Mouse (Mus musculus) hindbrain, embryonic 12.5 days (tissue): ENCODE results near the gene Olfr1320. TPM values are rescaled to one million over a fixed set of nuclear protein-coding genes. Genes with fewer than 3 reads are reported as not detected.
"Not testable (repeated sequence)": the region's sequence is repeated elsewhere in the genome, so short reads cannot be mapped to it uniquely, and the experiment has no call there.

Experiments
- ATAC-seq: fragments of 200-750 bp; cut with Nextera tagmentation; 2 replicates; pipeline ENCODE4 v1.8.0; 2017; ENCODE audit warnings: moderate TSS enrichment; ENCODE audit not compliant: low FRiP score
- H3K27ac ChIP-seq: fragments of 300-500 bp; sonication (generic); 2 replicates; pipeline ENCODE4 v1.5.1; 2016; ENCODE audit warnings: mild to moderate bottlenecking
- H3K27me3 ChIP-seq: fragments of 300-500 bp; sonication (generic); 2 replicates; pipeline ENCODE4 v1.6.1; 2016; ENCODE audit warnings: mild to moderate bottlenecking
- H3K36me3 ChIP-seq: fragments of 300-500 bp; sonication (generic); 2 replicates; pipeline ENCODE4 v1.6.1; 2016; ENCODE audit warnings: mild to moderate bottlenecking
- H3K4me1 ChIP-seq: fragments of 300-500 bp; sonication (generic); 2 replicates; pipeline ENCODE4 v1.6.1; 2016
- H3K4me2 ChIP-seq: fragments of 300-500 bp; sonication (generic); replicated peaks from 2 replicates; pipeline ENCODE4 v1.6.1; 2016; ENCODE audit warnings: mild to moderate bottlenecking
- H3K4me3 ChIP-seq: fragments of 300-500 bp; sonication (generic); 2 replicates; pipeline ENCODE4 v1.5.1; 2016; ENCODE audit warnings: mild to moderate bottlenecking
- H3K9ac ChIP-seq: fragments of 300-500 bp; sonication (generic); 2 replicates; pipeline ENCODE4 v1.6.1; 2016; ENCODE audit warnings: mild to moderate bottlenecking, moderate library complexity
- H3K9me3 ChIP-seq: fragments of 300-500 bp; sonication (generic); replicated peaks from 2 replicates; pipeline ENCODE4 v1.6.1; 2016; ENCODE audit warnings: mild to moderate bottlenecking
- WGBS: fragments of 180-500 bp; shearing (Covaris S2); methylation state at CpG from one replicate; pipeline ENCODE4 v1.1.7; 2016; 5-methylcytosine and 5-hydroxymethylcytosine counted together
- polyA plus RNA-seq: library from polyadenylated mRNA; unstranded; fragments of >200 nt; fragmentation: Nextera tagmentation; extraction: Ambion mirVana; gene quantifications from 2 replicates; pipeline ENCODE4 v1.2.1, GENCODE M21; 2016

Olfr1320 gene
- not detected in 2 replicates for polyA plus RNA-seq

DNA sequence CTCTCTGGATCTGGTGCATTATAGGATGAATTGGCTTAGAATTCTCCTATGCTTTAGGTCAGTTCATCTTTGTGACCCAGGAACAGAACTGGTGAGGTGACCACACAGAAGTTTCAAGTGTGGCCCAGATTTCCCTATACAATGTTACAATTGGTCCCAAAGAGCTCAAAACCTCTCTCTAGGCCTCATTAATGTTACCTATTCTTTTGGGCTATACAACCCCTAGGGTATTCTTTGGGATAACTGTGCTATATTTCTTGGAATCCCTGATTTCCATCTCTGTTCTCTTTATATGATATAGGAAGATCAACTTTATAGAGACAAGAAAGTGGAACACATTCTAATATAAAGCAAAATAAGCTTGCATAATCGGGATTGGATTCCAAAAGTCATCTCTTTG, at the start of gene Olfr1320:
Gene Olfr1320 (plus strand): TSS at position 301 of the 400 bp plus-strand sequence.
- H3K27me3 ChIP-seq: no peaks in the 10 kb centered on the region
- ATAC-seq: no peak
- H3K4me3 ChIP-seq: no peak within 1 kb of the TSS
- H3K4me1 ChIP-seq: no peaks in the 10 kb centered on the region
- no peak within 1 kb of the TSS for H3K9ac ChIP-seq
- 93% methylated on average over 1 of the region's 1 CpGs for WGBS
- no peaks in the 10 kb centered on the region for H3K9me3 ChIP-seq
- H3K27ac ChIP-seq: no peak within 1 kb of the TSS
- no peak within 1 kb of the TSS for H3K4me2 ChIP-seq
- no peaks in the 10 kb centered on the region for H3K36me3 ChIP-seq

DNA sequence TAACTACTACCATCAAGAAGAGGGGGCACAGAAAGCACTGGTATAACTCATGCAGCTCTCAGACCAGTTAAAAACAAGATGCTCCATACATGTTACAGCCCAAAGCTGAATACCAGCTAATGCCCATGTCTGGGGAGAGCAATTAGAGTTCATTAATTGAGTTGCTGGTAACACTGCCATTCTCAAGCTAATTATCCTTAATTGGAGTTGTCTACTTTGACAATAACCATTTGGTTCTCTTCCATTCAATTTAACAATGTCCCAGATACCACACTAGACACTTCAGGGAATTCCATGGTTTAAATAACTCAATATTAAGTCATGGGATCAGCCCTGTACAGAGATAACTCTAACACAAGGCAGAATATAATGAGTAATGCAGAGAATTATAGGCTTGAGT, 44.6 kb upstream of the Olfr1320 start:
- no peaks in the 10 kb centered on the region for H3K9me3 ChIP-seq
- no peak overlapping the region for H3K4me3 ChIP-seq
- no peaks in the 10 kb centered on the region for H3K4me1 ChIP-seq
- no peak overlapping the region for H3K9ac ChIP-seq
- H3K27ac ChIP-seq: no peak overlapping the region
- no peak overlapping the region for H3K4me2 ChIP-seq
- ATAC-seq: no peak
- no peaks in the 10 kb centered on the region for H3K36me3 ChIP-seq
- no peaks in the 10 kb centered on the region for H3K27me3 ChIP-seq

DNA sequence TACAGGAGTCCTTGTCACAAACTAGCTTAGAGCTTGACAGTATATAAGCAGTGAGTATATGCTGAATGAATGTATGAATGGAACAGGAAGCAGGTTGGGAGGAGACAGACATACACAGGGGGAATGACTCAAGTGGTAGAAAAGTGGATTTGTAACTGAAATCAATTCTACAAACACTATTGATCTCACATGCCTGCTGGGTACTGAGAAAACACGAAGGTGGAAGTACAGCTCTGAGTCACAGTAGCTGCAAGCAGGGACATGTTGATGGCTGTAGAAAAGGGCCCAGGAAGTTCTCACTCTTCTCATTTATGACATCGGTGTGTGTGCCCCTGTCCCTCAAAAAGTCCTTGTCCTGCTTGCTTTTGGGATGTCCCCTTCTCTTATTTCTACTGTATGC, 40.9 kb upstream of the Olfr1320 start:
- H3K9ac ChIP-seq: no peak overlapping the region
- ATAC-seq: no peak
- H3K27me3 ChIP-seq: no peaks in the 10 kb centered on the region
- H3K4me2 ChIP-seq: no peak overlapping the region
- WGBS: 77% methylated on average over 2 of the region's 2 CpGs
- no peaks in the 10 kb centered on the region for H3K4me1 ChIP-seq
- H3K36me3 ChIP-seq: no peaks in the 10 kb centered on the region
- H3K4me3 ChIP-seq: no peak overlapping the region
- H3K9me3 ChIP-seq: no peaks in the 10 kb centered on the region
- no peak overlapping the region for H3K27ac ChIP-seq

DNA sequence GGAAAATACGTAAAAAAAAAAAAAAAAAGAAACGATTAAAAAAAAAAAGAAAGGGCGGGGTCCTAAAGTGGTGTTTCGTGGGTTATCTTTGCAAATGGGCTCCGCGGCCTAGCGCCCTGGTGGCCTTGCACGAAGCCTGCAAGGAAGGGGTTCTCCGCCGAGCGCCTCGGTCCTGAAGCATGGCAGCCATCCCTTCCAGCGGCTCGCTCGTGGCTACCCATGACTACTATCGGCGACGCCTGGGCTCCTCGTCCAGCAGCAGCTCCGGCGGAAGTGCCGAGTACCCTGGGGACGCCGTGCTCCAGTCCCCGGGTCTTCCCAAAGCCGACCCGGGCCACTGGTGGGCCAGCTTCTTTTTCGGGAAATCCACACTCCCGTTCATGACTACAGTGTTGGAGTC, 11.4 kb upstream of the Olfr1320 start:
- H3K4me3 ChIP-seq, H3K27ac ChIP-seq, H3K36me3 ChIP-seq, ATAC-seq, H3K27me3 ChIP-seq, H3K4me2 ChIP-seq, H3K9me3 ChIP-seq, H3K9ac ChIP-seq, H3K4me1 ChIP-seq: not testable (repeated sequence)
- 85% methylated on average over 28 of the region's 29 CpGs for WGBS

Other genes starting within 250 kb of the Olfr1320 start
- 2.3 and 3.6 TPM in 2 replicates for gene Arhgap36, start 208.4 kb upstream of the Olfr1320 start, polyA plus RNA-seq
- not detected in 2 replicates for gene Olfr1321, start 62.7 kb downstream of the Olfr1320 start, polyA plus RNA-seq
- 4.1 and 4.3 TPM in 2 replicates for gene Igsf1, start 125.4 kb downstream of the Olfr1320 start, polyA plus RNA-seq
- gene Olfr1322, start 219.2 kb downstream of the Olfr1320 start, polyA plus RNA-seq: not detected in 2 replicates